Mouse (Mus musculus) megakaryocyte-erythroid progenitor cell, adult 5-6 weeks (primary cell): ENCODE measurements around the gene Ano5. TPM values are rescaled to one million over a fixed set of nuclear protein-coding genes. Genes with fewer than 3 reads are reported as not detected.

ENCODE experiments used
- ATAC-seq: replicated peaks from 2 replicates; pipeline ENCODE4 v1.8.0; 2016; ENCODE audit warnings: mild to moderate bottlenecking, inconsistent platforms; ENCODE audit not compliant: severe bottlenecking, poor library complexity, low FRiP score, low TSS enrichment
- total RNA-seq, 2 experiments: library from RNA; stranded (forward) in 1 of 2; stranded (reverse) in 1 of 2; fragments of 200-1000, 215-1000 nt in 1 of 2; fragments of >200 nt in 1 of 2; fragmentation: Nextera tagmentation in 1 of 2; gene quantifications; 2 replicates each; pipeline ENCODE4 v1.2.3; 2014 to 2017

Ano5 gene
- total RNA-seq, 2 experiments from 2014 or later = not detected

DNA sequence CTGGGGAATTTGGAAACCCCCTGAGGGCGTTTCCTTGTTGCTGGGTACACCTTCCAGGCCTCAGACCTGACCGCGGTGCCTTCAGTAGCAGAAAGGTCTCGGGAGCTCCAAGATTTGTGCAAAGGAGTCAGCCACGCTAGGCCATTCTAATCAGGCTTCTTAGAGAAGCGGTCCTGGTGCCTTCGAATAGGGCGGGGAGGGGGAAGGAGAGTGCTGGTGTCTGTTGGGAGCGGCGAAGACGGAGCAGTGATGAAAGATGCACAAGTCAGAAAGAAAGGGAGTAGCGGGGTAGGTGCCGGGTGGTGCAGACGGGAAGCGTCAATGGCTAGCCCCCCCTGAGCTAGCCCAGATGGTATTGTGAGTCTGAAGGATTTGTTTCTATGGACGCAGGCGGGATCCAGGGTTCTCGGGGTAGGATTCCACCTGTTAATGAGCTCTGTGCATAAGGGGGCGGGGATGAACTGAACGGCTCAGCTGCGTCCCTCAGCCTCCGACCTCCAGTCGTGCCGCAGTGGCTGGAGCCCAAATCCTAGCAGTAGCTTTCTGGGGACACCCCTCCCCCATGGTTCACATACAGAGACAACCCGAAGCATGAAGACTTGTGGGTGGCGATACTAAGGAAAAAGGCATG, 116.3 kb downstream of the Ano5 start:
- ATAC-seq = no peak

DNA sequence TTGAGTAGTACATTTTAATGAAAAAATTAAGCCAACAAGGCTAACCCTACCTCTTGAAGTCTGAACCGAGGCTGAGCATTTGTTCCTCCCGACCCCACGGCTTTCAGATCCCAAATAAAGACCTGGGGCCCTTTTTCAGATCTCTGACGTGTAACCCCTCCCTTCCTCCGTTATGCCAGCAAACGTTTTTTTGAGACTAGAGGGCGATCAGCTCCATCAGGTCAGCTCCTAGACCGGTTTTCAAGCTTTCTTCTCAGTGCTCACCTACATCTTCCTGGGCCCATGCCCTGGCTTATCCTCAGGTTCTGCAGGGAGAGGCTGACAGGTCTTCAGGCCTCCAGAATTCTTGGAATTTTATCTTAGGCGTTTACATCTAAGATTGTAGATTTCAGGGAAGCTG, 116.8 kb downstream of the Ano5 start:
- no peak for ATAC-seq

DNA sequence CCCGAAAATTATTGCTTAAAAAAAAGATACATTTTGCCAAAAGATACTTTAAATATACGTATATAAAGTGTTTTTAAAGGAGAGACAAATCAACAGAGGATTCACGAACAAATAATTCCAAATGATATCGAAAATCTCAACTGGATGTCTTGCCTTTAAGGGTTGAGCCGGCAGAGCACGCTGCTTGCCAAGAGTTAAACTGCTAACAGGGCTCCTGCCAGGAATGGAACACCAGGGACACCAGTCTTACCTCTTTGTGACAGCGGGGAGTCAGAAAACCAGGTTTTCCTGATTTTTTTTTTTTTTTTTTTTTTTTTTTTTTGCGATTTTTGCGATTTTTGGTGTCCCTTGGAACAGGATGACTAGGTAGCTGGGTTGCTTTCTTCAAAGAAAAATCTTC, 117.5 kb downstream of the Ano5 start:
- no peak for ATAC-seq

GRCm38 (mm10) chr7:51629206-51629605, 118.4 kb downstream of the Ano5 start:
- ATAC-seq = no peak

GRCm38 (mm10) chr7:51631171-51631570, 120.3 kb downstream of the Ano5 start:
- ATAC-seq = no peak

DNA sequence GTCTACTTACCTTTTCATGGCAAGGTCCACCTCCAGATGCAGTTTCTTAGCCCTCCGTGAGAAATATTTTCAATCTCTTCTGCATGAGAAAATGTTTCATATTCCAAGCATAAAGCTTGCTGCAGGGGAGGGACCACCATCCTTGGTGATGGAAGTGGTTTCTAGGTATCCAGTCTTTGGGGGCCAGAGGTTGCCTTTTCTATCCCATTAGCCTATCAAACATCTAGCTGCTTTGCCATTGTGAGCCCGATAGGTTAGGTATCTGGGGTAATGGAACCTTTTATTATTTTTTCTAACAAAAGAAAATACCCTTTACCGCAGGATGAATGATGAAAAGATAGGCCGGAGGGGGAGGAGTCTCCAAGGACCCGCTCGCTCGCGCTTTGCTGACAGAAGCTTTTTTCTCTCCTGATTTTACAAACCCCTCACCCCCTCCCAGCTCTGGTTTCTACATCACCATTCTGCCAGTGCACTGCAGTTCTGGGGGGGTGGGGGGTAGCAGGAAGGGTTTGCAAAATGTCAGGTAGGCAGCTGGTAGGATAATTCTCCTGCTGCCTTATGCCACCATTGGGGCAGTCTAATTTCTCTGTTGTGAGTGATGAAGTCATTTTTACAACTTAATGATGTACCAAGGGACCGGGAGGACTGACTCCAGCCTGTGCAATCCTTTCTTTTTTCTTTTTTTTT, 121.9 kb downstream of the Ano5 start:
- no peak for ATAC-seq

DNA sequence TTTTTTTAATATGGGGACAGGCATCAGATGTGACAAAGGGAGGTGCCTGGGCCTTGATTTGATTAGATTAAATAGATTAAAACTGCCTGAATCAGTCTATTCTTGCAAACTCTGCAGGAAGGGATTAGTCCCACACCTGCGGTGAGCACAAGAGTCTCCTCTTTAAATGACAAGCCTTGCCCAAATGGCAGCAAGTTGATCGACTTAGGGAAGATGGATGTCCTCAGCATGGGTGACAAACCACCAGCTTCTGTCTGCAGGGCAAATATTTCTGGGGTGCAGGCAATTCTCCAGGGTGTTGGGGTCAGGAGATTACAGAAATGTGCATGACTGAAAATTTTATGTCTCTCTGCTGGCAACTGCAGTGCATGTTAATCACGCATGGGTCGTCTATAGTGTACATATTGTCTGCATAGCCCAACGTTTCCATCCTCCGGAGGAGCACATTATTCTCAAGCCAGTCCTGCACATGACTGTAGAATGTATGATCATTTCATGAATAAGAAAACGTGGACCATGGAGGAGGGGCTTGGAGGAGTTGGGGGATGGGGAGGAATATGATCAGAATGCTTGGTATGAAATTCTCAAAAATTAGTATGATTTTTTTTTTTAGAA, 122.5 kb downstream of the Ano5 start:
- ATAC-seq = no peak

Other genes with a start within 250 kb of the Ano5 start
- not detected in 2 replicates for gene Slc17a6, start 111.0 kb downstream of the Ano5 start, total RNA-seq (2014; fragmentation: Nextera tagmentation)
- not detected in 2 replicates for gene Slc17a6, start 111.0 kb downstream of the Ano5 start, total RNA-seq (2017)